Mouse (Mus musculus): ENCODE measurements around the gene B4galt3.

- TF ChIP-seq CTCF (IDR thresholded peaks at IDR 0.05; ENCODE audit: extremely low read depth, insufficient read length, insufficient replicate concordance, low read depth, low read length), result no peak
- TF ChIP-seq POLR2A (IDR thresholded peaks at IDR 0.05; ENCODE audit: low read depth, low read length), result no peak
Measured at GRCm38 (mm10) chr1:171285096-171285892, 15.2 kb downstream of the B4galt3 start.
